Mouse (Mus musculus) MEL (cell line): ENCODE data around the gene Mycbp2. TPM values are rescaled to one million over a fixed set of nuclear protein-coding genes. Genes with fewer than 3 reads are reported as not detected.

ENCODE experiments used
- DNase-seq: peaks from one replicate; pipeline ENCODE4 v3.0.0; 2011; ENCODE audit warnings: low read depth, low spot score
- H3K27ac ChIP-seq: 2 replicates; pipeline ENCODE4 v1.5.1; 2012; ENCODE audit warnings: low read depth, mild to moderate bottlenecking, control low read depth, low read length, moderate library complexity; ENCODE audit not compliant: control insufficient read depth
- H3K27me3 ChIP-seq, 2 experiments: fragments of 150-350 bp in 1 of 2; sonication (generic) in 1 of 2; 2 replicates each; pipeline ENCODE4 v1.6.1; 2012; ENCODE audit warnings: low read length in 2 of 2, mild to moderate bottlenecking in 2 of 2, improper control_type of control experiment in 1 of 2, moderate library complexity in 1 of 2; ENCODE audit not compliant: insufficient read depth in 2 of 2, control insufficient read depth in 1 of 2
- H3K36me3 ChIP-seq, 2 experiments: 2 replicates each; pipeline ENCODE4 v1.6.1; 2012 to 2014; ENCODE audit warnings: low read length in 2 of 2, improper control_type of control experiment in 1 of 2, inconsistent platforms in 1 of 2, mild to moderate bottlenecking in 1 of 2; ENCODE audit not compliant: insufficient read depth in 2 of 2, control insufficient read depth in 1 of 2
- H3K4me1 ChIP-seq, 2 experiments: fragments of 150-350 bp in 1 of 2; sonication (generic) in 1 of 2; 2 replicates each; pipeline ENCODE4 v1.6.1; 2012; ENCODE audit warnings: low read length in 2 of 2, improper control_type of control experiment in 1 of 2, mild to moderate bottlenecking in 1 of 2; ENCODE audit not compliant: insufficient read depth in 2 of 2, control insufficient read depth in 1 of 2
- H3K4me3 ChIP-seq, 2 experiments: fragments of 150-350 bp in 1 of 2; sonication (generic) in 1 of 2; 2 replicates each; pipeline ENCODE4 v1.5.1; 2012; ENCODE audit warnings: low read depth in 2 of 2, low read length in 2 of 2, mild to moderate bottlenecking in 2 of 2, moderate library complexity in 2 of 2, control low read depth in 1 of 2, improper control_type of control experiment in 1 of 2; ENCODE audit not compliant: control insufficient read depth in 1 of 2, insufficient read depth in 1 of 2
- H3K79me2 ChIP-seq: 2 replicates; pipeline ENCODE4 v1.6.1; 2012; ENCODE audit warnings: mild to moderate bottlenecking, low read length, moderate library complexity; ENCODE audit not compliant: control insufficient read depth, poor library complexity, insufficient read depth
- H3K9ac ChIP-seq: 2 replicates; pipeline ENCODE4 v1.6.1; 2012; ENCODE audit warnings: low read depth, mild to moderate bottlenecking, control low read depth, low read length, moderate library complexity; ENCODE audit not compliant: control insufficient read depth, poor library complexity, severe bottlenecking
- H3K9me3 ChIP-seq: fragments of 150-350 bp; sonication (generic); replicated peaks from 2 replicates; pipeline ENCODE4 v1.6.1; 2012; ENCODE audit warnings: mild to moderate bottlenecking, low read length, improper control_type of control experiment, moderate library complexity; ENCODE audit not compliant: insufficient read depth
- BHLHE40 ChIP-seq: IDR thresholded peaks from 2 replicates; pipeline ENCODE4 v1.6.1; 2012; ENCODE audit warnings: low read depth, mild to moderate bottlenecking, inconsistent platforms, low read length, improper control_type of control experiment, borderline replicate concordance
- CHD1 ChIP-seq: IDR thresholded peaks from 2 replicates; pipeline ENCODE4 v1.6.1; 2012; ENCODE audit warnings: low read depth, mild to moderate bottlenecking, inconsistent platforms, low read length, improper control_type of control experiment
- CTCF ChIP-seq, 3 experiments: IDR thresholded peaks in 2 of 3; conservative IDR thresholded peaks in 1 of 3; 2 replicates each; pipeline ENCODE4 v1.5.1; 2011 to 2012; ENCODE audit warnings: low read length in 3 of 3, low read depth in 2 of 3, mild to moderate bottlenecking in 2 of 3, improper control_type of control experiment in 1 of 3, inconsistent platforms in 1 of 3, mixed read lengths in 1 of 3, moderate library complexity in 1 of 3; ENCODE audit not compliant: control insufficient read depth in 1 of 3, insufficient read depth in 1 of 3, poor library complexity in 1 of 3, severe bottlenecking in 1 of 3
- GABPA ChIP-seq: IDR thresholded peaks from 2 replicates; pipeline ENCODE4 v1.6.1; 2012; ENCODE audit warnings: low read depth, mild to moderate bottlenecking, inconsistent platforms, low read length, improper control_type of control experiment, moderate library complexity
- JUND ChIP-seq: IDR thresholded peaks from 2 replicates; pipeline ENCODE4 v1.6.1; 2011; ENCODE audit warnings: low read depth, mild to moderate bottlenecking, improper control_type of control experiment, low read length
- MAZ ChIP-seq: IDR thresholded peaks from 2 replicates; pipeline ENCODE4 v1.6.1; 2012; ENCODE audit warnings: low read depth, mild to moderate bottlenecking, inconsistent platforms, low read length, improper control_type of control experiment
- MEF2A ChIP-seq: IDR thresholded peaks from 2 replicates; pipeline ENCODE4 v1.6.1; 2014; ENCODE audit warnings: low read depth, mild to moderate bottlenecking, inconsistent platforms, low read length, improper control_type of control experiment; ENCODE audit not compliant: poor library complexity, insufficient replicate concordance, severe bottlenecking; ENCODE audit errors: extremely low read depth
- NELFE ChIP-seq: IDR thresholded peaks from 2 replicates; pipeline ENCODE4 v1.6.1; 2011; ENCODE audit warnings: low read depth, low read length, improper control_type of control experiment
- NRF1 ChIP-seq: IDR thresholded peaks from 2 replicates; pipeline ENCODE4 v1.6.1; 2014; ENCODE audit warnings: low read depth, mild to moderate bottlenecking, inconsistent platforms, low read length, improper control_type of control experiment, moderate library complexity; ENCODE audit not compliant: poor library complexity, insufficient read depth, severe bottlenecking
- POLR2AphosphoS2 ChIP-seq: IDR thresholded peaks from 2 replicates; pipeline ENCODE4 v1.6.1; 2011; ENCODE audit warnings: low read length, improper control_type of control experiment
- SIN3A ChIP-seq: IDR thresholded peaks from 2 replicates; pipeline ENCODE4 v1.6.1; 2012; ENCODE audit warnings: low read length, improper control_type of control experiment, inconsistent platforms
- TAL1 ChIP-seq: IDR thresholded peaks from 2 replicates; pipeline ENCODE4 v1.6.1; 2012; ENCODE audit warnings: mild to moderate bottlenecking, inconsistent platforms, low read length, moderate library complexity, mixed read lengths
- TBP ChIP-seq: IDR thresholded peaks from 2 replicates; pipeline ENCODE4 v1.8.0; 2011; ENCODE audit warnings: low read depth, low read length, improper control_type of control experiment
- UBTF ChIP-seq: IDR thresholded peaks from 2 replicates; pipeline ENCODE4 v1.6.1; 2012; ENCODE audit warnings: low read depth, mild to moderate bottlenecking, inconsistent platforms, low read length, improper control_type of control experiment, moderate library complexity, borderline replicate concordance; ENCODE audit not compliant: insufficient read depth
- USF1 ChIP-seq: IDR thresholded peaks from 2 replicates; pipeline ENCODE4 v1.6.1; 2014; ENCODE audit warnings: low read depth, mild to moderate bottlenecking, inconsistent platforms, low read length, improper control_type of control experiment, moderate library complexity
- ZC3H11A ChIP-seq: IDR thresholded peaks from 2 replicates; pipeline ENCODE4 v1.6.1; 2012; ENCODE audit warnings: low read depth, mild to moderate bottlenecking, inconsistent platforms, low read length, improper control_type of control experiment
- ZKSCAN1 ChIP-seq: IDR thresholded peaks from 2 replicates; pipeline ENCODE4 v1.6.1; 2012; ENCODE audit warnings: low read depth, mild to moderate bottlenecking, inconsistent platforms, low read length, improper control_type of control experiment, moderate library complexity
- ZNF384 ChIP-seq: IDR thresholded peaks from 2 replicates; pipeline ENCODE4 v1.6.1; 2012; ENCODE audit warnings: low read depth, mild to moderate bottlenecking, inconsistent platforms, low read length, improper control_type of control experiment
- polyA plus RNA-seq, 2 experiments: library from polyadenylated mRNA; stranded (reverse) in 1 of 2; unstranded in 1 of 2; fragments of >175 nt in 1 of 2; fragments of >200 nt in 1 of 2; gene quantifications; 2 replicates each; pipeline versions ENCODE4 v1.2.1 to v1.2.4; 2012; ENCODE audit warnings: low replicate concordance in 2 of 2, low read depth in 1 of 2; ENCODE audit not compliant: insufficient read length in 2 of 2, insufficient read depth in 1 of 2, missing spikeins in 1 of 2
- total RNA-seq: library from RNA; depleted of rRNA; stranded (reverse); fragments of 300-350 nt; gene quantifications from 2 replicates; pipeline ENCODE4 v1.2.3, GENCODE M21; 2012

The Mycbp2 gene
- total and polyA plus RNA-seq, 3 experiments: 9.1 to 28.0 (median 23.4) TPM

GRCm38 (mm10) chr14:103256866-103257265 is 89.7 kb downstream of the Mycbp2 start:
- H3K4me1 ChIP-seq: no peaks in the 10 kb centered on the region
- H3K9me3 ChIP-seq: no peaks in the 10 kb centered on the region
- H3K9ac ChIP-seq: no peak overlapping the region
- TF ChIP-seq GABPA (no peak), CHD1 (no peak), MAZ (no peak), NELFE (no peak), MEF2A (no peak), ZKSCAN1 (no peak), CTCF (IDR thresholded peaks at IDR 0.05 in 2 of 3, conservative IDR thresholded peaks at IDR 0.05 in 1 of 3; ENCODE audit: control insufficient read depth in 1 of 3, insufficient read depth in 1 of 3, low read depth in 2 of 3, low read length in 3 of 3, poor library complexity in 1 of 3, severe bottlenecking in 1 of 3) (no peak)
- DNase-seq: no peak
- no peaks in the 10 kb centered on the region for H3K79me2 ChIP-seq
- no peak overlapping the region for H3K4me3 ChIP-seq
- H3K27ac ChIP-seq: no peak overlapping the region
- no peaks in the 10 kb centered on the region for H3K27me3 ChIP-seq
- peaks cover 4% of the 10 kb centered on the region in 2 experiments for H3K36me3 ChIP-seq

DNA sequence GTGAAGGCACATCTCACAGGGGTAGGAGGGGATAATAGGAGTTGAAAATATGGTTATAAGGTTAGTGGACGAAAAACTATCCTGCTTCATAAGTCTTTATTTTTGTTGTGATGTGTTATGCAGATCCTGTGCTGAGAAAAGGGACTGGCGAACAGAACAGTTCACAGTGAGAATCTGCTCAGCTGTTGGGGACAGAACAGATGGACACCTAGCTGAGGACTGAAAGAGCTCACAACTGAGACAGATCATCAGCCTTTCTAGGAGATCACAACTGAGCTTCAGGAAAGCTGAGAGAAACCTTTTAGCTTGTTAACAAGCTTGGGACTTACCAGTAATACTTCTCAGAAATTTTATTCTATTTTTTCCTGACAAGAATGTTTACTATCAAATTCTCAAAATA is 92.3 kb downstream of the Mycbp2 start:
- no peaks in the 10 kb centered on the region for H3K4me1 ChIP-seq
- no peak for TF ChIP-seq ZKSCAN1
- TF ChIP-seq POLR2AphosphoS2: no peak
- TF ChIP-seq UBTF: no peak
- no peak for TF ChIP-seq USF1
- TF ChIP-seq ZNF384: no peak
- TF ChIP-seq BHLHE40: no peak
- TF ChIP-seq NRF1: no peak
- no peak for TF ChIP-seq JUND
- TF ChIP-seq TAL1: no peak
- no peak for TF ChIP-seq SIN3A
- no peak for TF ChIP-seq ZC3H11A
- TF ChIP-seq TBP: no peak
- TF ChIP-seq, all 39 proteins: peak for 0
- DNase-seq: no peak
- Histone ChIP-seq H3K4me3 (no peak overlapping the region), H3K36me3 (peaks cover 4 to 10% of the 10 kb centered on the region in 2 experiments), H3K27ac (no peak overlapping the region), H3K9ac (no peak overlapping the region), H3K27me3 (no peaks in the 10 kb centered on the region), H3K79me2 (no peaks in the 10 kb centered on the region), H3K9me3 (no peaks in the 10 kb centered on the region)
